Mouse (Mus musculus) heart, embryonic 12.5 days (tissue): Measurements from ENCODE around the gene Abhd17a. TPM values are rescaled to one million over a fixed set of nuclear protein-coding genes. Genes with fewer than 3 reads are reported as not detected.
A peak's percentile ranks its signal among the peaks of the same experiment; 100 is the strongest.

Experiments
- ATAC-seq: fragments of 200-750 bp; cut with Nextera tagmentation; 2 replicates; pipeline ENCODE4 v1.8.0; 2017; ENCODE audit warnings: moderate TSS enrichment, moderate library complexity; ENCODE audit not compliant: insufficient number of reproducible peaks, low FRiP score
- H3K27ac ChIP-seq: fragments of 300-500 bp; sonication (generic); 2 replicates; pipeline ENCODE4 v1.5.1; 2016; ENCODE audit warnings: mild to moderate bottlenecking, moderate library complexity; ENCODE audit not compliant: poor library complexity, severe bottlenecking
- H3K27me3 ChIP-seq: fragments of 300-500 bp; sonication (generic); replicated peaks from 2 replicates; pipeline ENCODE4 v1.6.1; 2016; ENCODE audit warnings: mild to moderate bottlenecking, moderate library complexity
- H3K36me3 ChIP-seq: fragments of 300-500 bp; sonication (generic); 2 replicates; pipeline ENCODE4 v1.6.1; 2016; ENCODE audit warnings: mild to moderate bottlenecking, moderate library complexity
- H3K4me1 ChIP-seq: fragments of 300-500 bp; sonication (generic); replicated peaks from 2 replicates; pipeline ENCODE4 v1.6.1; 2016; ENCODE audit warnings: mild to moderate bottlenecking
- H3K4me2 ChIP-seq: fragments of 300-500 bp; sonication (generic); 2 replicates; pipeline ENCODE4 v1.6.1; 2016; ENCODE audit warnings: mild to moderate bottlenecking, moderate library complexity
- H3K4me3 ChIP-seq: fragments of 300-500 bp; sonication (generic); 2 replicates; pipeline ENCODE4 v1.5.1; 2016; ENCODE audit warnings: mild to moderate bottlenecking
- H3K9ac ChIP-seq: fragments of 300-500 bp; sonication (generic); 2 replicates; pipeline ENCODE4 v1.6.1; 2016; ENCODE audit warnings: mild to moderate bottlenecking, moderate library complexity
- H3K9me3 ChIP-seq: fragments of 300-500 bp; sonication (generic); replicated peaks from 2 replicates; pipeline ENCODE4 v1.6.1; 2016; ENCODE audit warnings: mild to moderate bottlenecking, moderate library complexity
- WGBS: fragments of 180-500 bp; shearing (Covaris S2); methylation state at CpG from one replicate; pipeline ENCODE4 v1.1.7; 2016; 5-methylcytosine and 5-hydroxymethylcytosine counted together
- polyA plus RNA-seq: library from polyadenylated mRNA; unstranded; fragments of >200 nt; fragmentation: Nextera tagmentation; extraction: Ambion mirVana; gene quantifications from 2 replicates; pipeline ENCODE4 v1.2.1, GENCODE M21; 2016

The Abhd17a gene
- polyA plus RNA-seq, 1 experiment from 2014 or later: 99.4 TPM

DNA sequence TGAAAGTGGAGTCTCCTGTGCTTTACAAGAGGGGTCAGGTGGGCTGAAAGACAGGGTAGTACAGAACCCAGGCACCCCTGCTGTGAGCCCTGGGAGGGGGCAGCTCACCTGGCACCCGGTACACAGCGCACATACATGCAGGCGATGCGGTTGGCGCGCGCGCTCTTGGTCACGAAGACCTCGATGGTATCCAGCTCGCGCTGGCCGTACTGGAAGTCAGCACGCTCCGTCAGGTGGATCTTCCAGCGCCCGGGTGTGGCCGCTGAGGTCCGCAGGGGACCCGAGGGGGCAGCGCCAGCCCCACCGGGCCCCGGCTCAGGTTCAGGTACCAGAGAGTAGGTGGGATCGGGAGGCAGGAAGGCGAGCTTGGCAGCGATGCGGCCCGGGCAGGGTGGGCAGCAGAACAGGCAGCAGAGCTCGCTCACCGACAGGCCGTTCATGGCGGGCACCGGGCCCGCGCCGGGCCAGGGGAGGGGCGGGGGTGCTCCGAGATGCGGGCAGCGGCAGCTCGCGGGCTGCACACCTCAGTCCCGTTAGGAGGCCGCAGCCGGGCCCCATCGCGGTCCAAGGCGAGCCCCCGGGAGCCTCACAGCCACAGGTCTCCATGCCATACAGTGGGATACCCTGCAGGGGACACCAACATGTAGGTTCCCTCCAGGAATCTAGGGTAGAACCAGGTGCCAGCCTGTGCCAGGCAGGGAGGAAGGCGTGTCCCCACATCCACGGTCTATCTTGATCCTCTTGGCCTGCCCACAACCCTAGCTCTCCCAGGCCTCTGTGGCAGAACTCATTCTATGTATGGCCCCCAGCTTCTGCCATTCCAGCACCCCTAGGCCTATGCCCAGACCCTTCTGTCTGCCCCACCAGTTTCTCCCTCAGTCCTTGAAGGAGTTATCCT, 3.5 kb downstream of the Abhd17a start:
- Histone ChIP-seq H3K4me1 (peaks cover 52% of the 10 kb centered on the region), H3K27me3 (no peaks in the 10 kb centered on the region), H3K27ac (peak overlapping the region; percentile 52), H3K9me3 (no peaks in the 10 kb centered on the region), H3K4me3 (no peak overlapping the region), H3K9ac (peak overlapping the region; percentile 5), H3K36me3 (peaks cover 47% of the 10 kb centered on the region), H3K4me2 (peak overlapping the region; percentile 27)
- WGBS: 91% methylated on average over 48 of the region's 51 CpGs
- no peak for ATAC-seq

DNA sequence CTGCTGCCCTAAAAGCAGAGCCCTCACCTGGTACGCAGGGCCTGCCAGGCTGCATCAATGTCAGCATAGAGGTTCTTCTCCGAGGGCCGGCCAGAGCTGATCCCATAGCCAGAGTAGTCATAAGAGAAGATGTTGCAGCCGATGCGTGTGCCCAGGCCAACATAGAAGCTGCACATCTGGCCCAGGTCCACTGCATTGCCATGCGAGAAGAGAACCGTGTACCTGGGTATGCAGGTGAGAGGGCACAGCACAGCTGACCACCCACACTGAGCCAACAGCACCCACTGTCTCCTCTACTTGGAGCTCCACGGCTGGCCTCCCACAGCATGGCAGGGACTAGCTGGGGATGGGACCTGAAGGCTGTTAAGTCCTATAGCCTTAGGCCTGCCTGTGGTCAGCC, 4.6 kb downstream of the Abhd17a start:
- H3K27ac ChIP-seq: no peak overlapping the region

DNA sequence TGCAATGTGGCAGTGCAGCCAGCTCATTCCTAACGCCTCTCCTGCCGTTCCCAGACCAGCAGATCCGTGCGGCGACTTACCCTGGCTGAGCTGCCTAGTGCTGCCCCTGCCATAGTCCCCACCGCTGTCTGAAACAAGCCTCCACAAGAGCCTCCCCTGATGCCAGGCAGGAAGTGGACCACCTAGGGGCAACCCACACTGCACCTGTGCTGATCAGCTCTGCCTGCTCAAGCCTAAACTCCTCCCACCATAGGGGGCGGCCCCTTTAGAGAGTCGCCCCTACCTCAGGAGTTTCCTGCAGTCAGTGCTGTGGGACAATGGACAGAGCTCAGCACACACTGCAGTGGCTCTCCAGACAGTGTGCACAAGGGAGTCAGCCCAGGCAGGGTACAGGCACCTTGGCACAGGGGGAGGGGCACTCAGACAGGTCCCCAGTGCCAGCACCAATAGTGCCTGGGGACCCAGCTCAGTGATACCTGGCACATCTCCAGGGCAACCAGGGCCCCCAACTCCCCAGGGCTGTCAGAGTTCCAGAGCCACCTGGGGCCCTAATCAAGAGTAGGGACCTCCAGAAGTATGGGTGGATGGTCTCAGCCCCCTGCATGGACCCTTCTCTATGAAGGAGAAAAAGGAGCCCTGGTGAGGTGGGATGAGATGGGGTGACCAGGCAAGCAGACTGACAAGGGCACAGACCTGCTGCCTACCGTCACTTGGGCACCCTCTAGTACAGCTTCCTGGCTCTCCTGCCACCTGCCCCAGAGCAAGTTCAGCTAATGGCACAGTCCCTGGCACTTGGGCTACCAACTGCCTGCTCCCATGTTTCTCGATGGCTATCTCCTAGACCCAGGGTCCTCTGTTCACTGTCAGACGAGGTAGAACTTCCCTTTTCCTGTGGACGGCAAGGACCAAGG, 5.2 kb downstream of the Abhd17a start:
- H3K27me3 ChIP-seq: no peaks in the 10 kb centered on the region
- no peak overlapping the region for H3K4me3 ChIP-seq
- 80% methylated on average over 12 of the region's 12 CpGs for WGBS
- H3K27ac ChIP-seq: 0 out of 2 replicates have a peak overlapping the region, but pooled peaks have one; percentile 11
- peaks cover 52% of the 10 kb centered on the region for H3K4me1 ChIP-seq
- H3K9me3 ChIP-seq: no peaks in the 10 kb centered on the region
- H3K36me3 ChIP-seq: peaks cover 53% of the 10 kb centered on the region
- ATAC-seq: 0 out of 2 replicates have a peak, but pooled peaks have one; percentile 8
- peak overlapping the region; percentile 25; the same call in 1 of the 2 replicates for H3K9ac ChIP-seq
- H3K4me2 ChIP-seq: peak overlapping the region; percentile 27

More for the DNA sequence above, 4.6 kb downstream of the Abhd17a start:
- no peak overlapping the region for H3K4me3 ChIP-seq
- H3K4me2 ChIP-seq: peak overlapping the region; percentile 27
- peak overlapping the region; percentile 25 for H3K9ac ChIP-seq
- no peaks in the 10 kb centered on the region for H3K9me3 ChIP-seq
- H3K36me3 ChIP-seq: peaks cover 53% of the 10 kb centered on the region
- 93% methylated on average over 8 of the region's 8 CpGs for whole genome bisulfite sequencing
- ATAC-seq: no peak
- H3K27me3 ChIP-seq: no peaks in the 10 kb centered on the region
- peaks cover 52% of the 10 kb centered on the region for H3K4me1 ChIP-seq

DNA sequence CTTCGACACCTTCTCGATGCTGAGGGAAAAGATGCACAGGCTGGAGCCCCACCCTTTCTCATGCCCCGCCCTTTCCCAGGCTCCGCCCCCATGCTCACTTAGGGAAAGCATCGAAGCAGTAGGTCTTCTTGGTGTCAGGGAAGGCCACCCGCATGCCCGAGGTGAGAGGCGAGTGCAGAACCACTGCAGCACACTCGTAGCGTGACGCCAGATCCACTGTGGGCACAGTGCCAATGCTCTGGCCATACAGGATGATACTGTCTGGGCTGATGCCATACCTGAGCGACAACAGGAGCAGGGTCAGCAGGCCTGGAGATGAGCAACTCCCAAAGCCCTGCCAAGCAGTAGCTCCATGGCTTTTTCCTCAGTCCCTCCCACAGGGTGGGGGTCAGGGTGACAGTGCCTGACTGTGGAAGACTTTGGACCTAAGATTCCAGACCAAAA, 6.1 kb downstream of the Abhd17a start:
- no peak for ATAC-seq
- WGBS: 63% methylated on average over 12 of the region's 12 CpGs
- no peak overlapping the region for H3K4me3 ChIP-seq
- peaks cover 53% of the 10 kb centered on the region for H3K36me3 ChIP-seq
- no peaks in the 10 kb centered on the region for H3K9me3 ChIP-seq
- no peak overlapping the region for H3K4me2 ChIP-seq
- no peak overlapping the region for H3K27ac ChIP-seq
- H3K9ac ChIP-seq: peak overlapping the region; percentile 23; the same call in 1 of the 2 replicates
- H3K27me3 ChIP-seq: no peaks in the 10 kb centered on the region
- H3K4me1 ChIP-seq: peaks cover 52% of the 10 kb centered on the region

DNA sequence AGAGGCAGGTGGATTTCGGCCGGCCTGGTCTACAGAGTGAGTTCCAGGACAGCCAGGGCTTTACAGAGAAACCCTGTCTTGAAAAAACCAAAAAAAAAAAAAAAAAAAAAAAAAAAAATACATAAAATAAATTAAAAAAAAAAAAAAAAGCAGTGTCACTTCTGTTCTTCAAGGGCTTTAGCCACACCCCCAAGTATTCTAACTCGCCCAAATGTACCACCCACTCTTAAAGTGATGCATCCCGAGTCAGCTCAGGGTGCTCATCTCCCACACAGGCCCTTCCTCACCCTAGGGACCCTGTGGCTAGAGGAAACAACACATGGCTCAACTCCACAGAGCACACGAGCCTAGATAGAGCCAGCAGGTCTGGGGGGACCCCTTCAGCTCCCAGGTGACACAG, 7.1 kb downstream of the Abhd17a start:
- H3K36me3 ChIP-seq: peaks cover 53% of the 10 kb centered on the region
- no peaks in the 10 kb centered on the region for H3K9me3 ChIP-seq
- no peak overlapping the region for H3K27ac ChIP-seq
- H3K4me1 ChIP-seq: peaks cover 51% of the 10 kb centered on the region
- H3K4me3 ChIP-seq: no peak overlapping the region
- no peak overlapping the region for H3K9ac ChIP-seq
- no peak for ATAC-seq
- 87% methylated on average over 5 of the region's 5 CpGs for WGBS
- no peak overlapping the region for H3K4me2 ChIP-seq
- no peaks in the 10 kb centered on the region for H3K27me3 ChIP-seq

DNA sequence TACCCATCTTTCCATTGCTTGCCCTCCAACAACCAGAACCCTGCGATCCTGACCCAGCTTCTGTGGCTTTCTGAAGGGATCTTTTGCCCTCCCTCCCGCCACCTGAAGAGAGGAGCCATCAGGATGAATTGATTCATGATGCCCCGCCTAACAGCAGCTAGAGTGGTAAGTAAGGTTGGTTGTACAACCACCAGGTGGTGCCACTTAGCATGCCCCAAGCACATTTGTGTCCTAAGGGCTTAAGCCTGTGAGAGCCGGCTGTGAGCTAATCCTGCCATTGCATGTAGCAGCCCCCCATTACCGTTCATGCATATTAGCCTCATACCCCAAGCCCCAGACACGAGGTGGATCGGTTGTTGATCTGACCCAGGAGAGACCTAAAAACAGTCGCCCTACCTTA, 11.2 kb downstream of the Abhd17a start:
- 11% methylated on average over 8 of the region's 8 CpGs for WGBS
- no peak for ATAC-seq
- H3K4me3 ChIP-seq: peak overlapping the region; percentile 91
- no peaks in the 10 kb centered on the region for H3K27me3 ChIP-seq
- peak overlapping the region; percentile 70 for H3K9ac ChIP-seq
- H3K4me2 ChIP-seq: peak overlapping the region; percentile 97
- H3K36me3 ChIP-seq: peaks cover 25% of the 10 kb centered on the region
- H3K4me1 ChIP-seq: peaks cover 43% of the 10 kb centered on the region
- H3K27ac ChIP-seq: peak overlapping the region; percentile 84
- no peaks in the 10 kb centered on the region for H3K9me3 ChIP-seq

DNA sequence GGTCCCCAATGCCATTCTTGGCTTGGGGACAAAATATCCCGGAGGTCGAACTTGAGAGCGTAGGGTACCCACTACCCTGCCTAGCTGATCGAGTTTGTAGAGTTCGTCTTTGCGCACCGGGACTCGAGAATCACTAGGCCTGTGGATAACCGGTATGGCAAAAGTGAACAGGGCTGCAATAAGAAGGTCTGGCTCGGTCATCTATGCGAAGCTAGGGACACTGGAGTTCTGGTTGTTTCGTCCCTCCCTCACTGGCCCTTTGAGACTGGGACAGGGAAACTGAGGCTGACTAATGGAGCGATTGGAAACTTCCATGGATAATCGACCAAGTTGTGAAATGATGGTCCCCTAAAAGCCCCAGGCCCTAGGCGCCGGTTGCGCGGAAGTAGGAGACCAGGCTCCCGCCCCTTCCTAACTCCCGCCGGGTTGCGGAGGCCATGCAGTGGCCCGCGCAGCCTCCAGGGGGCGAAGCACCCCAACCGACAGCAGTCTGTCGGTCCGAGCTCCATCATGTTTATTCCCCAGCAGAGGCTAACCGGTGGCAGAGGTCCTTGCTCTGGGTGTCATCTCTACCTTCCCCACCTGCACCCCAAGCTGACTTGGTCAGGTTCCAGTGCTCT, 11.9 kb downstream of the Abhd17a start:
- peak overlapping the region; percentile 70 for H3K9ac ChIP-seq
- peak overlapping the region; percentile 91 for H3K4me3 ChIP-seq
- WGBS: under 1% methylated on average over 29 of the region's 29 CpGs
- H3K9me3 ChIP-seq: no peaks in the 10 kb centered on the region
- H3K36me3 ChIP-seq: peaks cover 19% of the 10 kb centered on the region
- H3K27me3 ChIP-seq: no peaks in the 10 kb centered on the region
- ATAC-seq: peak; percentile 49
- peak overlapping the region; percentile 97 for H3K4me2 ChIP-seq
- peak overlapping the region; percentile 84 for H3K27ac ChIP-seq
- peaks cover 50% of the 10 kb centered on the region for H3K4me1 ChIP-seq

DNA sequence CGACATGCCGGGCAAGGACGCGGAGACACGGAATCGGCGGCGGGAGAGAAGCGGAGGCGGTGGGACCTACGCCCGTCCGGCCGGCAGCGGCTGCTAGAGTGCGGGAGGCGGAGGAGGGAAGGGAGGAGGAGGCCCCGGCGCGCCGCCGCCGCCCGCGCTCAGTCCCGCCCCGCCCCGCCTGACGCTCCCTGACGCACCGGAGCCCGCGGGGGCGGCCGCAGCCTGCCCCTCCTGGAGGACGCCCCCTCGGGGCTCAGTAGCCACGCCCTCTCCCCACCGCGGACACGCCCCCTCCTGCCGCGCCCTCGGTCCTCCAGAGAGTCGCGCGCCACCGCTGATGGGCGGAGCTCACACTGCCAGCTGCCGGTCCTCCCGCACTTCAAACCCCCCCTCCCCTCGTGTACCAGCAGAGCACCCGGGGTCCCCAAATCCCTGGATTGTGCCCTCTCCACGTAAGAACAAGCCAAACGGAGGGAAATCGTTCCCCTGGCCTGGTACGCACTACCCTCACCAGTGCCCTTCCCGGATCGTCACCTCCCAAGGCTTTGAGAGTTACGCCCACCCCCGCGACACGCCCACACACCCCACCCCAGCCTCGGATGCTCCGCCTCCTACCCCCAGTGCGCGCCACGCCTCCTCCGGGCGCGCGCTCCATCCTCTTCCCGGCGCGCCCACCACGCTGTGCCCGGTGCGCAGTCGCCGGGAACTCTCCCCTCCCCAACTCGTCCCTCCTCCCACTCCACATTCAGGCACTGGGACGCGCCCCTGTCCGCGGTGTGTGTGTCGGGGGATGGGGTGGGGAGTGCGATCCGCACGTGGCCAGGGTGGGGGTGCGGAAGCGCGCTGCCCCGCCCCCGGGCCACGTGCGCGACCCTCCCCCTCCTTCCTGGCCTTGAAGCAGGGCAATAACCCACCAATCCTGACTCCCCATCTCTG, 12.7 kb downstream of the Abhd17a start, which contains the start of gene Klf16:
TSS of gene Klf16 (minus strand) at position 127 of the 936 bp plus-strand sequence.
- under 1% methylated on average over 68 of the region's 97 CpGs for WGBS
- no peaks in the 10 kb centered on the region for H3K9me3 ChIP-seq
- peak within 1 kb of the TSS; percentile 84 for H3K27ac ChIP-seq
- peaks cover 14% of the 10 kb centered on the region; the same call in 1 of the 2 replicates for H3K36me3 ChIP-seq
- peak within 1 kb of the TSS; percentile 91 for H3K4me3 ChIP-seq
- peak within 1 kb of the TSS; percentile 97 for H3K4me2 ChIP-seq
- peak within 1 kb of the TSS; percentile 88 for H3K9ac ChIP-seq
- no peaks in the 10 kb centered on the region for H3K27me3 ChIP-seq
- peak; percentile 90 for ATAC-seq
- peaks cover 56% of the 10 kb centered on the region for H3K4me1 ChIP-seq

DNA sequence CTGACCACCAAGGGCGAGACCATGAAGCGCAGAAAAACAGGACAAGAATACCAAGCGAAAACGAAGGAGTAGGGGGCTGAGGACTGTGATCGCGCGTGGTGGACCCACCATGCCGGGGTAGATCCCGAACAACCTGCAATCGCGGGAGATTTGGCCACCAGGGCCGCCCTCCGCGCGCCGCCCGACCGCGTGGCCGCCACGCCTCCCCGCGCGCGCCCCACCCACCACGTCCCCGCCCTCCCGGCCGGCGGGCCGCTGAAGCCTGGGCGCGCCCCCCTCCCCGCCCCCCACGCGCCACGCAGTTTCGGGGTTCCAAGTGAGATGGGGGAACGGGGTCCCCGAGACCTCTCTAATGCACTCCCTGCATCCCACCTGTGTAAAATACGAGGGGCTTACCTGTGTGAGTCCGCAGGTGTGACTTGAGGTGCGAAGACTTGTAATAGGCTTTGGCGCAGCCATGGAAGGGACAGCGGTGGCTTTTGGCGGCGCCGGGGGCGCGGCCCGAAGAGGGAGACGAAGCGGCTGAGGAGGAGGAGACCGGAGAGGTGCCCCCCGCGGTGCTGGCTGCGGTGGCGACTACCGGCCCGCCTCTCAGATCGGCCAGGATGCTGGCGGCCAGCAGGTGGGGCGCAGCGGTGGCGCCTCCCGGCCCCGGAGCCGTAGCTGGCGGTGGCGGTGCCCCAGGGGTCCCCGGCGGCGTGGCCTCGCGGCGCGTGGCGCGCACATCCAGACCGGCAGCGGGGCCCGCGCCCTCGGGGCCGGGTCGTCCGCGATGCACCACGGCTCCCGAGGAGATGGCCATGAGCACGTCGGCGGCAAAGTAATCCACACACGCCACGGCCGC, 13.6 kb downstream of the Abhd17a start:
- Histone ChIP-seq H3K4me2 (peak overlapping the region; percentile 97), H3K4me1 (peaks cover 65% of the 10 kb centered on the region), H3K9me3 (no peaks in the 10 kb centered on the region), H3K27ac (peak overlapping the region; percentile 84), H3K9ac (peak overlapping the region; percentile 88), H3K36me3 (peaks cover 5% of the 10 kb centered on the region; the same call in 1 of the 2 replicates), H3K27me3 (no peaks in the 10 kb centered on the region), H3K4me3 (peak overlapping the region; percentile 91)
- no peak for ATAC-seq
- WGBS: under 1% methylated on average over 88 of the region's 96 CpGs
